Mouse (Mus musculus) central nervous system, embryonic 14 days (tissue): ENCODE data around the gene AC129217.1. TPM values are rescaled to one million over a fixed set of nuclear protein-coding genes. Genes with fewer than 3 reads are reported as not detected.

ENCODE experiments used
- polyA plus RNA-seq: library from polyadenylated mRNA; depleted of rRNA; stranded (reverse); fragments of >200 nt; gene quantifications from 2 replicates; pipeline ENCODE4 v1.2.3, GENCODE M21; 2012; rRNA removed

AC129217.1 gene
- polyA plus RNA-seq: 0.57 and 1.3 TPM in 2 replicates

DNA sequence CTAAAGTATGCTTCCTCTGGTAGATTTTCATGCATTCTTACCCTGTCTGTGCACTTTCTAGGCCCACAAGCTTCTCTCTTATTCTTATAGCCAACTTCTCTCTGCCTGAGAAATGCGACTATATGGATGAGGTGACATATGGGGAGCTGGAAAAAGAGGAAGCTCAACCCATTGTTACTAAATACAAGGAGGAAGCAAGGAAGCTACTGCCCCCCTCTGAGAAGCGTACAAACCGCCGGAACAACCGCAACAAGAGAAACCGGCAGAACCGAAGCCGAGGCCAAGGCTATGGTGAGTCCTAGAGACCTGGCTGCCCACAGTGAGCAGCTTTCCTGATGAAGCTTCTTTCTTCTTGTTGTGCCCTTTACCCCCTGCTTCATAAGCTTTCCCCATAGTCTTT, at the start of gene AC129217.1:
Gene AC129217.1, plus strand, starts transcription at position 114 of the 400 bp plus-strand sequence.

DNA sequence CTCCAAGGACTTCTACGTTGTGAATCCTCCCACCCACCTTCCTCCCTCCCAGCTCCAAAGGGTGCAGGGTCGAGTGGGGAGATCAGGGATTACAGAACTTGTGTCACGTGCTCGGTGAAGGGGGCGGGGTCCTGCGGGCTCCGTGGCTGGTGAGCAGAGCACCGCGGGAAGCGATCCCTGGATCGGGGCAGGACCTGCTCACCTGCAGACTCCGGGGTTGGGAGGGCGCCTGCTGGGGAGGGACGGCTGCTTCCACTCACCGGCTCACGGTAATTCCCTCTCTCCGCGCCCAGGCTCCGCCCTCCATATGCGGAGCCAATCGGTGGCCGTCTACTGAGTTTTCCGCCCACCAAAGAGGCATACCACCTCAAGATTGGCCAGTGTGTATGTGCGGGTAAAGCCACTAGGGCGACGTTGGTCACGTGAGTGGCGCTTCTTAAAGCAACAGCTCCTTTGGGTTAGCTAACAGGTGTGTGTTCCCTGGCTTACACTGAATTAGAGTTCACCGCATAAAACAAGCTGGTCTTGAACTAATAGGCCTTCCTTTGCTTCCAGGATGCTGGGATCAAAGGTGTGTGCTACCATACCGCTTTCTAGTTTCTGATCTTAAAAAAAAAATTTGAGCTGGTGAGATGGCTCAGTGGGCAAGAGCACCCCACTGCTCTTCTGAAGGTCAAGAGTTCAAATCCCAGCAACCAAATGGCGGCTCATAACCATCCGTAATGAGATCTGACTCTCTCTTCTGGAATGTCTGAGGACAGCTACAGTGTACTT, 43.4 kb upstream of the AC129217.1 start, which contains the start of gene Taf6l:
Gene Taf6l, minus strand, starts transcription at position 410 of the 774 bp plus-strand sequence.

DNA sequence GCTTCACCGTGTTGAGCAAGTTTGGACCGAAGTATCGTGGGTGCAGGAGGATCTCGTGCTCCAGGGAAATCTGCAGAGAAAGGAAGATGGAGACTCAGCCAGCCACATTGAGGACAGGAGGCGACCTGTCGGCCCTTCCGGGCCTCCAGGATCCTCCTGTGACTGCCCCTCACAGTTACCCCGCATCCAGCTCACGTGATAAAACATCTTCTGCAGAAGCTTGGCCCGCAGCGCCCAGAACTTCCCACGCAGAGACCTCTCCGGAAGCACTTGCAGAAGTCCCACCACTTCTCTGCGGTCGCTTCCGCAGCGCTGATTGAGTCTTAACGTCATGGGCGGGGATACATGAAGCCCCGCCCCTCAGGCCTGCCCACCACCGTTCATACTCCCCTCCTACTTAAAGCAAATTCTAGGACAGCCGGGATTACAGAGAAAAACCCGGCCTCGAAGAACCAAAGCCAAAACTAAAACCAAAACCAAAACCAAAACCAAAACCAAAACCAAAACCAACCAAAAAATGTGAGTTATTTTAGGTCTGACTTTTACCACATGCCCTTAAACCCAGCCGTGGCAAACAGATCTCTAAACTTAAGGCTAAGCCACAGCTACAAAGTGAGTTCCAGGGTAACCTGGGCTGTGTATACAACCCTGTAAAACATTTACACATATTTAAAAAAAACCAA, 31.2 kb upstream of the AC129217.1 start, which contains the start of gene Polr2g:
Gene Polr2g, minus strand, starts transcription at position 314 of the 683 bp plus-strand sequence.

DNA sequence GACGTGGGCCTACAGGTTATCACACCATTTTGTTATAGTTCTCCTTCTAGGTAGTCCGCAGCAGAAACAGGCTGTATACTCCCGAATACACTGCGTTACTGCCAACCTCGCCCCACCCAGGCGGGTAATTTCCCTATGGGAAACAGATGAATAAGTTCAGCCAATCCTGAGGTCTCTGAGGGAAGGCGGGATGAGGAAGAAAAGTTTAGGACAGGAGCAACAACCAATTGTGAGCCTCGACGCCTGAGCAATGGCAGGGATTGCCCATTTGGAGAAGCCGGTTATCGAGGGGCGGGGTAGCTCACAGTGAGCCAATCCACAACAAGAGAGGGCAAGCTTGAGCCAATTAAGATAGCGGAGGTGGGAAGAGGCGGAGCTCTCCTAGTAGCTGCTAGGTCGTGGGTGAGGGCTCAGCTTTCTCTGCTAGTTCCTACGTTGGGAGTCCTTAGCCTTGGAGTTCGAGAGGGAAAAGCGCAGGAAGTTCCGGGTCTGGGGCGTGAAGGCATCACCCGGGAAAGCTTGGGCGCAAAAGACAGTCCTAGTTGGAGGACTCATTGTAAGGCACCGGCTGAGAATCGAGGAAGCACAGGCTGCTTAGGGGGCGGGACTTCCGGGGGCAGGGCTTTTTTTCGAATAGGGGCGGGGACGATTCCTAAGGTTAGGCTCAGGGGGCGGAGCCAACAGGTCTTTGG, 27.3 kb upstream of the AC129217.1 start, which contains the start of gene Zbtb3:
Gene Zbtb3, plus strand, starts transcription at position 426 of the 692 bp plus-strand sequence.

DNA sequence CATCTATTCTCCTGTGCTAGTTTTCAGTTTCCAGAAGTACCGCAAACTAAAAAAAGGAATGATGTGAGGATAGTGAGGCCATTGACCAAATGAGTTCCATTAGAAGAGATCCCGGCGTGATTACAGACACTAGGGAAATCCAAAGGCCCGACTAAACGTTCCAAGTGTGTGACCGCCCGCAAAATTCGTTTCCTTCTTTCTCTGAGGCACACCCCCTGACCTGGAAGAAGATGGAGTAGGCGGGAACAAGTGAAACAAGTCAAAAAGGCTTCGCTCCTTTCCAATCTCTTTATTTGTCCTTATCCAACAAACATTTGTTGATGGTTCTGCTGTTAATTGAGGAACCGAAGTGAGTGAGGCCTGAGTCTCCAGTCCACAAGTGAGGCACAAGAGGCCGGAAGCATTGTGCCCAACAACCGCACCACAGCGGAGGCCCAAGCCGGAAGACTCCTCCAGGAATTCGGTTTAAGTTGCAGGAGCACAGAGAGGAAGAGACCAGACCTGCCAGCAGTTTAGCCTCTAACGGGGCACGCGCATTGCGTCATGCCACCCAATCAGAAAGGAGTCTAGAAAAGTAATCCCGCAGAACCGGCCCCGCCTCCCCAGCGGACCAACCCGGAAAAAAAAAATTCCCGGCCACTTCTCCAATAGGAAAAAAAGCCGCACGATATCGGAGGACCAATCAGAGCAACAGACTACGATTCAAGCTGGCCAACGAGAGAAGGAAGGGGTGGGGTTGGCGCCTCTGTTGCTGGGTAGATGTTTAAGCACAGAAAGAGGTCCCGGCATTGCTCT, 10.6 kb upstream of the AC129217.1 start, which contains the start of gene Ttc9c:
Gene Ttc9c, minus strand, starts transcription at position 533 of the 795 bp plus-strand sequence.

DNA sequence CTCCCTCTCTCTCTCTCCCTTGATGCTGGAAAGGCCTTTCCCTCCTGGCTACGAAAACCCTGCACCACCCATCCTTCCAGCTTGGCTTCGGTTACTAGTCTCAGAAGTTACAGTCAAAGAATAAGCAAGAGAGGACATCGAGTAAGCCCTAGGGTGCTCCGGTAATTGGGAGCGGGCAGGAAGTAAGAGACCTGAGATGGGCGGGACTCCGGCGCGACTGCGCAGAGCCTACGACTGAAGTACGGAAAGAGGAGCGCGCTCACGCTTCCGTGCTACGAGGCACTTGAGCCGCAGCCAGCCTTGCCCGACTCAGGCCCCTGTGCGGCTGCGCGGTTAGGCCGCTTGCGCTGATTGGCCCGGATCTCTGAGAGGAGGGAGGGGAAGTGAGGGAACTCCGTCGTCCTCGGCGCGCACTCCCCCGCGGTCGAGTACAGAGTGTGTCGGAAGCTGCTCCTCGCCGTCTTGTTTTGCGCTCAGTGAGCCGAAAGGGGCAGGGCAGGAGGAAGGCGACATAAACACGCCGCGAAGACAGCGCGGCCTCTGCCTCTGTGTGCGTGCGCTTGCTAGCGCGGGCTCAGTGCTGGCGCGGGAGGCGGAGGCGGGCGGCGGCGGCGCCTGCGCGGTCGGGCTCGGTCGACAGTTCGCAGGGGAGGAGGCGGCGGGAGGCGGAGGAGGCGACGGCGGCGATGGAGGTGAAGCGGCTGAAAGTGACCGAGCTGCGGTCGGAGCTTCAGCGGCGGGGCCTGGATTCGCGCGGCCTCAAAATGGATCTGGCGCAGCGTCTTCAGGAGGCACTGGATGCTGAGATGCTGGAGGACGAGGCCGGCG, 9.8 kb upstream of the AC129217.1 start, which contains the start of gene Hnrnpul2:
Gene Hnrnpul2, plus strand, starts transcription at position 415 of the 828 bp plus-strand sequence.

DNA sequence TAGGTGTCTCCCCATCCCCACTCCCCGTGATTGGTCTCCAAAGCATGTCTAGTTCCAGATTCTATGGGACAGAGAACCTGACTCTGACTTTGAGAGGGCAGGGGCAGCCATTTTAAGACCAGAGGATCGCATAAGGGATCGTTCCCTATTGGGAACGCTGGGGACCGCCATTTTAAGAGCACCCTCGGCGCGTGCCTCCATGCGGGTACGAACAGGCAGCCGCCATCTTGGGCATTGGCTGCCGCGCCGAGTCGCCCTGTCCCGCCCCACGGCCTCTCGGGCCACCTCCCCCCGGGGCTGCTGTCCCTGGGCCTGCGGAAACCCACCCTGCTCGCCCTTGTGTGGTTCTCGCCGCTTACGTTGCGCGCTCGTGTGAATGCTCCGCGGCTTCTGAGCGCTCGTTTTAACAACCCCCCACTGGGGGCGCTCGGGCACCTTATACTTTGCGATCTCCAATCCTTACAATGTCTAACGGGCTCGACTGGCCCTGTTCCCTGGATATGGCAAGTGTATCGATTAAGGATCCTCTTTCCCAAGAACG, 7.7 kb downstream of the AC129217.1 start, which contains the start of gene Bscl2:
Gene Bscl2, plus strand, starts transcription at position 217 of the 541 bp plus-strand sequence.

DNA sequence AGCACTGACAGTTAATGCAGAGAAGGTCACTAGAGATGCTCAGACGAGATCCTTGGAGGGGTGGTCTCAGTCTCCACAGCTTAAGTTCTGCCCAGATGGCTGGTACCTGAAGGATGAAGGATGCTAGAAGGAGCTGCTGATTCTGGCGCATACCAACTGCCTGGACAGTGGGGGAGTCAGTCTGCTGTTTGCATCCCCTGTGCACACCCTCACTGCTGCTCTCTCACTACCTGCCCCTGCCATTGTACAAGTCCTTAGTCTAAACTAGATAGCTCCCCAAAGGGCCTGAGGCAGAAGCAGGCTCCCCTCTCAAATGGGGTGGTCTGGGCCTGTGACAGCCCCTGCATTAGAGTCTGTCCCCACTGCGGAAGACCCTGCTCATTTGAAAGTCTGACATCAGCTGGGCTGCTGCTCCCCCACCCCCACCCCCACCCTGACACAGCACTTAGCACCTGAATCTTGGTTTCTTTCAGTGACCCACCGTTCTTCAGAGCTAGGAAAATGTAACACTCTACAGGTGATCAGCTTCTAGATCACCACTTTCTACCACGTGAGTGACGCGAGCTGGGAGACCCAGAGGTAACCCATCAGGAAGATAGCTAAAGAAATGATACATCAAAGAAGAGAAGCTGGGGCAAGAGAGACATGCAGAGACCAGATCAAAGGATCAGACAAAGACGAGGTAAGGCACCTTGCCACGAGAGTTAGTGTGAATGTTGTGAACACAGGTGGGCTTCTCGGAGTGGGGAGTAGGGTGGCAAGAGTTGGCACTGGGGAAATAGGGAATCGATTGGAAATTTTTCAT, 9.7 kb downstream of the AC129217.1 start, which contains the start of gene Gng3:
Gene Gng3, minus strand, starts transcription at position 92 of the 805 bp plus-strand sequence.

DNA sequence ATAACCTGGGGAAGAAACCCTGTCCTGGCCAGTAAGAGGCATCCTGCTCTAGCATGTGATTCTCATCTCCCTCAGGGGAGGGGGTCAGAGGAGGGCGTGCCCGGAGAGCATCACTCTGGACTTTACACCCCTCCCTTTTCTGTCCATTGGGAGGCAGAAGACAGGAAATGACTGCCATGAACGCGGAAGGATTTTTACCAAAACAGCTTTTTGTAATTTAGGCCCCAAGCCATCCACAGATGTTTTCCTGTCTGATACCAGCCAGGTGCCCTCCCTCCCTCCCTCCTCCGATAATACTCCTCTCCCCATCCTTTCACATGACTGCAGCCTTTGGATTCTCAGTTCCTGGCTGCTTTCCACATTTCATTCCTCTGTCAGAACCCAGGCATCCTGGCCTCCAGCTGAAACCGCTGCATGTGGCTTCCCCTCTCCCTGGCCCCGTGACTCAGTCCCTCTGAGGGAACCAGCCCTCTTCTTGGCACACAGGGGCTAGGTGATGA, 20.9 kb downstream of the AC129217.1 start, which contains the start of gene Lrrn4cl:
Gene Lrrn4cl, plus strand, starts transcription at position 367 of the 500 bp plus-strand sequence.

DNA sequence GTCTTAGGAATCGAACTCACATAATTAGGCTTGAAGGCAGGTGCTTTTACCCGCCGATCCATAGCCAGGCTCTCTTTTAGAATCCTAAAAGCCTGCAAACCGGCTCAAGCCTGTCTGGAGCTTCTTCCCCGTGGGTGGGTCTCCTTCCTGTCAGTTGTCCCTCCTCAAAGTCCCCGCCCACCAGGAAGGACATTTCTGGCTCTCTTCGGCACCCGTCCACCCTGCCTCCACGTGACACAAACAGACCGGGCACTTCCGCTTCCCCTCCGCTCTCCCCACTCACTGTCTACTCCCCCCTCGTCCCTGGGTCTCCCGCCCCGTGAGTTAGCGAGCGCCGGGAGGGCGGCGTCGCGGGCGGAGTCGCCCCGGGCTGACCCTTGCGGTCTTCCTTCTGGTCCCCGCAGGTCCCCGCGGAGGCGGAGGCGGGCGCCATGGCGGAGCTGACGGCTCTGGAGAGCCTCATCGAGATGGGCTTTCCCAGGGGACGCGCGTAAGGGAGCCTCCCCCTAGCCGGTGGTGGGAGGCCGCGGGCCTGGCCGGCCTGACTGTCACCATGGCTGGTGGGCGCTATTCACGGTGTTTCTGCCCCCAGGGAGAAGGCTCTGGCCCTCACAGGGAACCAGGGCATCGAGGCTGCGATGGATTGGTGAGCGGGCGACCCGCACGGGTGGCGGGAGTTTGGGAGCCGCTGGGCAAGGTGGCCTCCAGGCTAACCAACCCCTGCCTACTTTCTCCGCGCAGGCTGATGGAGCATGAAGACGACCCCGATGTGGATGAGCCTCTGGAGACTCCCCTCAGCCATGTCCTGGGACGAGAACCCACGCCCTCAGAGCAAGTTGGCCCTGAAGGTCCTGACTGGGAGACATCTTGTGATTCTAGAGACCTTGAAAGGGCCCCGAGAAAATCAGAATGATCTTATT, 42.0 kb downstream of the AC129217.1 start, which contains the start of gene Ubxn1:
Gene Ubxn1, plus strand, starts transcription at position 230 of the 920 bp plus-strand sequence.

DNA sequence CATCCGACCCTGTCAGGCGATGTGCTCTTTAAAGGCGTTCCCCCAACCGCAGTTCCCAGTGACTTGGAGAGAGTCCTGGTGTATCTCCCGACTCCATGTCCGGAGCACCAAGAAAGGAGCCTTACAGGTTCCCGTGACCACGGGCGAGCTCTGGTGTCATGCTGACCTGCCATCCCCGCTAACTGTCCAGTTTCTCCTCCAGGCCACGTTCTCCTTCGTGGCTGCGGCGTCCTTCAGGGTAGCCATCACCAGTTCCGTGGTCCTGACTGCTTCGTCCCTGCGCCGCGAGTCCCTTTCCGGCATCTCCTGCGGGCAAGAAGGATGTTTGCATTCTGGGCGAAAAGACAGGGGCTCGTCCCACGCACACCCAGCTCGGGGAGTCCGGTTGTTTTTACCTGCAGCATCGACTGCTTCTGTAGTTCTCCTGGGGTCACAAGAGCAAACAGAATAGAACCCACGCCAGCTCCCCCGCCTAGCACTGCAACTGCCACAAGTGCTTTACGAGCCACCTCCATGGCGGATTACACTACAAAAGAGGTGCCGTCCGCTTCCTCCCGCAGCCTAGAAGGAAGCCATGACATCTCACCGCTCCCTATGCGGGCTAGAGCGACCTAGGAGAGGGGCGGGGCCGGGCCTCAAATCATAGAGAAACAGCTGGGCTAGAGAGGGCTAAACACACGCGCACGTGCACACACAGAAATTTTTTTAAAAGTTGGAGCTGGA, 50.9 kb downstream of the AC129217.1 start, which contains the start of gene Uqcc3:
Gene Uqcc3, minus strand, starts transcription at position 613 of the 723 bp plus-strand sequence.

DNA sequence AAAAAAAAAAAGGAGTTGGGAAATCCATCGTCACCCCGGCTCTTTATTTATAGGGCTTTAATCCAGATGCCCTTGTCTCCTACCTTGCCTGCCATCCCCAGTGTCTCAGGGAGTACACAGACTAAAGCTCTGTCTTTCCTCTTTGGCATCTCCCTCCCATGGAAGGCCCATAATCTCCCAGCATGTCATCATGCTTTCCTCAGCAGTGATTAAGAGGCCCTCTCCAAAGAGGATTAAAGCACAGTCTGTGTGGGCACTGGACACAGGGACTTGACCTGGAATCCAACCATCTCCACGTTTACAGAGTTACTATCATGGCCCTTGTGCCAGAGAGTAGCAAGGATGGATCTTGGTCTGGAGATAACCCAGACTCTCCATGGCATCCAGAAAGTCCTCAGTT, 54.0 kb downstream of the AC129217.1 start, which contains the start of the genes Lbhd1 and Gm49403:
Gene Lbhd1, plus strand, starts transcription at position 117 of the 400 bp plus-strand sequence.
Gene Gm49403, plus strand, starts transcription at position 315 of the 400 bp plus-strand sequence.

DNA sequence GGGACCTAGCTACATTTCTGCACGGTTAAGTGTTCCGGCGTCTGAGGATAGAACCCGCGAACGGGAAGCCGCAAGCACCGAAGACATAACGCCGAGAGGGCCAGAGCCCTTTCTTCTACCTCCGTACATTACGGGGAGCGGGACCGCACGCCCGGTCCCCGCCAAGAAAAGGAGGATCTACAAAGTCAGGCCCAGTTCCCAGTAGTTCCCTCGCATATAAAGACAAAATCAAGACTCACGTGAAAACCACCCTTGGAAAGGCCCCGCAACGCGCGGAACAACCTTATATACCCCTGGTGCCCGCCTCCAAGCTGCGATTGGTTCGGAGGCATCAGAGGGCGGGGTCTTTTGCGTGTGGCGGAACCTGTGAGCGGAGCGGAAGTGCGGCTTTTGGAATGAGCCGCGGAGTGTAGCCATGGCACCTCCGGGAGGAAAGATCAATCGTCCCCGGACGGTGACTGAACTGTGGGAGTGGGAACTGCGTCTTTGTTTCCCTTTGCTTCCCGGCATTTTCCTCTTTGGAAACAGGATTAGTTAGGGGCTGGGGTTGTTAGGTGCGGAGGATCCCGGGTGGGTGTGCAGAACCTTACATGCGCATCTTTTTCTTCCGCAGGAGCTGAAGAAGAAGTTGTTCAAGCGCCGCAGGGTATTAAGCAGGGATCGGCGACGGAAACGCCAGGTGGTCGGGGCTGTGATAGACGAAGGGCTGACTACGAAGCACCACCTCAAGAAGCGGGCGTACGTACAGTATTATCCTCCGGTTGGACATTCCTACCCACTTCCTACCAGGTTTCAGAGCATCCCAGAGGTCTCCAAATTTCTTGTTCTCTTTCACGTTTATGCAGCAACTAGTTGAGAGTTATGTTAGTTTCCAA, 59.2 kb downstream of the AC129217.1 start, which contains the start of the genes 1810009A15Rik and Gm49416:
Gene 1810009A15Rik, plus strand, starts transcription at position 343 of the 875 bp plus-strand sequence.
Gene Gm49416, plus strand, starts transcription at position 416 of the 875 bp plus-strand sequence.

